Mouse (Mus musculus): Measurements from ENCODE around the gene Icam1. TPM values are rescaled to one million over a fixed set of nuclear protein-coding genes. Genes with fewer than 3 reads are reported as not detected.
"Not testable (repeated sequence)": the region's sequence is repeated elsewhere in the genome, so short reads cannot be mapped to it uniquely, and the experiment has no call there.

Icam1 gene
- total RNA-seq, 2 experiments from 2014 or later, result 1.6 to 3.0 TPM

- not testable (repeated sequence) for DNase-seq (ENCODE audit: low spot score)
These were observed 29.0 kb downstream of the Icam1 start for GRCm38 (mm10) chr9:21044785-21045184.

GRCm38 (mm10) chr9:21045235-21045634, 29.4 kb downstream of the Icam1 start:
- DNase-seq (ENCODE audit: low spot score), result no peak

- no peak for DNase-seq (ENCODE audit: low spot score)
These were observed 35.8 kb downstream of the Icam1 start for GRCm38 (mm10) chr9:21051578-21051977.

GRCm38 (mm10) chr9:21062928-21063327, 47.1 kb downstream of the Icam1 start:
- DNase-seq (ENCODE audit: low spot score), result no peak

- DNase-seq (ENCODE audit: low spot score), result no peak
These were observed 51.4 kb downstream of the Icam1 start, which contains the start of gene Zglp1 for GRCm38 (mm10) chr9:21067006-21067684. Zglp1 (minus strand) TSS chr9:21067093.

GRCm38 (mm10) chr9:21072641-21073040, 56.9 kb downstream of the Icam1 start:
- DNase-seq (ENCODE audit: low spot score), result no peak

- DNase-seq (ENCODE audit: low spot score), result peak; percentile 90
These were observed 57.5 kb downstream of the Icam1 start, which contains the start of the genes Gm49373 and Fdx1l for GRCm38 (mm10) chr9:21073044-21073840. Gm49373 (minus strand) TSS chr9:21073096. Fdx1l (minus strand) TSS chr9:21073614.

- no peak for DNase-seq (ENCODE audit: low spot score)
These were observed 58.4 kb downstream of the Icam1 start for GRCm38 (mm10) chr9:21074173-21074572.

- DNase-seq (ENCODE audit: low spot score), result no peak
These were observed 59.8 kb downstream of the Icam1 start for GRCm38 (mm10) chr9:21075625-21076024.

Small RNA genes within 50 kb of the gene (microRNA-seq; reads per million reads assigned to microRNA genes)
- gene Mir1900, result not detected
- not detected for gene Mir7082

Other genes starting within 250 kb of the Icam1 start
- gene Col5a3, start 200.9 kb upstream of the Icam1 start, total RNA-seq (2021), result 10 to 100 TPM; 14.4 to 15.4 TPM
- 1 to 10 TPM in 1 of 2 experiments, under 1 TPM in 1; 0.48 to 1.7 TPM for gene Rdh8, start 197.5 kb upstream of the Icam1 start, total RNA-seq (2021)
- 1 to 10 TPM; 1.8 to 2.8 TPM for gene A230050P20Rik, start 147.3 kb upstream of the Icam1 start, total RNA-seq (2021)
- gene Angptl6, start 136.3 kb upstream of the Icam1 start, total RNA-seq (2021), result 1 to 10 TPM; 5.9 to 7.3 TPM
- gene Ppan, start 127.8 kb upstream of the Icam1 start, total RNA-seq (2021), result 1 to 10 TPM; 6.6 to 6.9 TPM
- gene Eif3g, start 117.4 kb upstream of the Icam1 start, total RNA-seq (2021), result 100 to 1,000 TPM in 1 of 2 experiments, 10 to 100 TPM in 1; 98.6 to 100 TPM
- 1 to 10 TPM; 6.0 to 6.7 TPM for gene Dnmt1, start 56.1 kb upstream of the Icam1 start, total RNA-seq (2021)
- 1 to 10 TPM in 1 of 2 experiments, under 1 TPM in 1; 0.68 to 1.9 TPM for gene S1pr2, start 39.2 kb upstream of the Icam1 start, total RNA-seq (2021)
- gene Mrpl4, start 13.2 kb upstream of the Icam1 start, total RNA-seq (2021), result 10 to 100 TPM; 57.9 to 58.8 TPM
- gene Icam4, start 13.4 kb downstream of the Icam1 start, total RNA-seq (2021), result 1 to 10 TPM; 1.4 to 2.8 TPM
- gene Icam5, start 16.1 kb downstream of the Icam1 start, total RNA-seq (2021), result not detected
- gene Zglp1, start 51.1 kb downstream of the Icam1 start, total RNA-seq (2021), result not detected
- under 1 TPM; 0.17 to 0.34 TPM for gene Gm49373, start 57.1 kb downstream of the Icam1 start, total RNA-seq (2021)
- gene Fdx1l, start 57.6 kb downstream of the Icam1 start, total RNA-seq (2021), result 10 to 100 TPM; 46.9 to 48.4 TPM
- under 1 TPM; 0.43 to 0.64 TPM for gene Gm38431, start 76.0 kb downstream of the Icam1 start, total RNA-seq (2021)
- gene Raver1, start 76.0 kb downstream of the Icam1 start, total RNA-seq (2021), result 10 to 100 TPM; 16.8 to 20.2 TPM
- 1 to 10 TPM; 5.0 to 6.1 TPM for gene Tyk2, start 115.3 kb downstream of the Icam1 start, total RNA-seq (2021)
- gene Cdc37, start 134.0 kb downstream of the Icam1 start, total RNA-seq (2021), result 100 to 1,000 TPM; 128 to 140 TPM
- gene Pde4a, start 149.7 kb downstream of the Icam1 start, total RNA-seq (2021), result 10 to 100 TPM; 45.0 to 52.4 TPM
- 10 to 100 TPM; 50.8 to 51.5 TPM for gene Keap1, start 223.4 kb downstream of the Icam1 start, total RNA-seq (2021)
- gene S1pr5, start 232.5 kb downstream of the Icam1 start, total RNA-seq (2021), result under 1 TPM; 0.09 to 0.12 TPM
- 10 to 100 TPM; 64.7 to 67.6 TPM for gene Atg4d, start 249.3 kb downstream of the Icam1 start, total RNA-seq (2021)